ENCODE assay signal across 12 mouse cellular contexts in the genomic region with DNA sequence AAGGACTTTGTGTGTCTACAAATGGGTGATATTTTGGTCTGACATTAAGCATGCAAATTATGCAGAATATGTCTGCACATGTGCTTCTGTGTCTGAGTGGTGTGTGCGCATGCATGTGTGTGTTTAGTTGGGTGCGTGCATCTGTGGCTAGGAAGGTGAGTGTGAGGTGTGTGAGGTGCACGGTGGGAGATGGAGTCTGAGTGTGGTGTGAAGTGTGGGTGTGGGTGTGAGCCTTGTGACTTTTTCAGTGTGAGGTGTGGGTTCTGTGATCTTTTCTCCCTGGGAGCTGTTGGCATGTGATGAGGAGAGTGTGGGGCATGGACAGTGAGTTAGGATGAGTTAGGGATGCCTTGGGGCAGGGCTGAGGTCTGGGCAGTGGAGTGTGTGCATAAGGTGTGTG. TPM values are rescaled to one million over a fixed set of nuclear protein-coding genes. Genes with fewer than 3 reads are reported as not detected.
DNase-seq lines count a peak whose midpoint lies in the region; ATAC-seq and TF ChIP-seq lines count a peak whose summit lies in the region.
"Had no signal": no experiment of that assay in that cellular context is flagged by ENCODE, and none has a peak within 500 bp of the region (broad histone marks: within the 10 kb centered on the region; RNA-seq: fewer than 3 reads in every experiment).

No protein-coding gene starts in this region.

- peak overlapping the region; percentile 76 for H3K27ac ChIP-seq in gastrocnemius, adult 2 months
- H3K27ac ChIP-seq in lung, embryonic 14.5 days (ENCODE audit: low read depth) = no peak overlapping the region
- H3K27ac ChIP-seq in intestine, embryonic 16.5 days (ENCODE audit: low read length) = no peak overlapping the region
- H3K27ac ChIP-seq: liver, embryonic 14.5 days had no signal

- intact Hi-C loops in gastrocnemius, adult 2 months (cut with DNase I) = no loop called here

- H3K4me3 ChIP-seq in gastrocnemius, adult 2 months = peak overlapping the region; percentile 69
- no peak overlapping the region for H3K4me3 ChIP-seq in lung, embryonic 14.5 days (ENCODE audit: low read depth, low read length)
- H3K4me3 ChIP-seq in intestine, embryonic 16.5 days (ENCODE audit: low read length) = peak overlapping the region; percentile 66

- no peaks in the 10 kb centered on the region for H3K4me1 ChIP-seq in lung, embryonic 14.5 days (ENCODE audit: insufficient read depth)
- no peaks in the 10 kb centered on the region; the same call in 1 of the 2 replicates for H3K4me1 ChIP-seq in intestine, embryonic 16.5 days (ENCODE audit: control insufficient read depth, insufficient read depth, low read length)

- H3K9ac ChIP-seq in lung, embryonic 14.5 days = no peak overlapping the region
- no peak overlapping the region for H3K9ac ChIP-seq in intestine, embryonic 16.5 days (ENCODE audit: low read depth, low read length)
- H3K9ac ChIP-seq: liver, embryonic 14.5 days had no signal

- peaks cover 16% of the 10 kb centered on the region; the same call in 1 of the 2 replicates for H3K27me3 ChIP-seq in lung, embryonic 14.5 days (ENCODE audit: insufficient read depth, low read length)
- peaks cover 17% of the 10 kb centered on the region; the same call in 1 of the 2 replicates for H3K27me3 ChIP-seq in intestine, embryonic 16.5 days (replicated peaks; ENCODE audit: control insufficient read depth, insufficient read depth, low read length)
- no peaks in the 10 kb centered on the region for H3K27me3 ChIP-seq in splenic B cell, adult 2 months (ENCODE audit: control insufficient read depth, insufficient read depth, low read length, poor library complexity, severe bottlenecking)

- H3K4me2 ChIP-seq in lung, embryonic 14.5 days = peak overlapping the region; percentile 99
- peak overlapping the region; percentile 4; the same call in 1 of the 2 replicates for H3K4me2 ChIP-seq in intestine, embryonic 16.5 days (ENCODE audit: low read depth, low read length)

- DNase-seq in gastrocnemius, adult 2 months = no peak
- DNase-seq in gastrocnemius, postnatal 10 days = no peak
- no peak for DNase-seq in lung, embryonic 14.5 days
- no peak for DNase-seq in lung, adult 18-20 months
- DNase-seq in splenic B cell, adult 2 months (ENCODE audit: low read depth, low spot score) = peak; percentile 52
- DNase-seq in ovary, adult 18-20 months (ENCODE audit: low spot score) = no peak
- no peak for DNase-seq in adrenal gland, postnatal 25 days
- DNase-seq: cerebellum, adult 8-10 months; thymus, postnatal 36 days had no signal

- no peaks in the 10 kb centered on the region for H3K36me3 ChIP-seq in lung, embryonic 14.5 days (ENCODE audit: insufficient read depth)
- no peaks in the 10 kb centered on the region for H3K36me3 ChIP-seq in intestine, embryonic 16.5 days (ENCODE audit: control insufficient read depth, insufficient read depth, low read length)
- no peaks in the 10 kb centered on the region for H3K36me3 ChIP-seq in splenic B cell, adult 2 months (ENCODE audit: control insufficient read depth, insufficient read depth, low read length, poor library complexity, severe bottlenecking)

- WGBS in lung, embryonic 14.5 days = 79% methylated on average over 3 of the region's 3 CpGs
- WGBS in intestine, embryonic 16.5 days = 92% methylated on average over 3 of the region's 3 CpGs

- H3K9me3 ChIP-seq in lung, embryonic 14.5 days (ENCODE audit: low read depth, low read length) = no peaks in the 10 kb centered on the region
- no peaks in the 10 kb centered on the region for H3K9me3 ChIP-seq in intestine, embryonic 16.5 days (ENCODE audit: control insufficient read depth, low read length)

- TF ChIP-seq CTCF in gastrocnemius, adult 2 months (IDR thresholded peaks at IDR 0.05) = no peak
- no peak for TF ChIP-seq CTCF in lung, embryonic 14.5 days (IDR thresholded peaks at IDR 0.05; ENCODE audit: low read depth)

- ATAC-seq in lung, embryonic 14.5 days (ENCODE audit: insufficient read depth) = no peak
- ATAC-seq in intestine, embryonic 16.5 days = no peak
- ATAC-seq: Patski had no signal

RNA-seq across cellular contexts. Expression of a gene that starts 31.8 kb away (rescaled TPM):
- total RNA-seq in gastrocnemius, adult 2 months (2021) = 10 to 100 TPM; 21.2 to 28.5 TPM
- 10 to 100 TPM; 48.2 to 48.4 TPM for total RNA-seq in gastrocnemius, postnatal 10 days (2021)
- 14.3 and 29.3 TPM in 2 replicates for polyA plus RNA-seq in lung, embryonic 14.5 days (2014; fragmentation: Nextera tagmentation; extraction: Ambion mirVana)
- polyA plus RNA-seq in intestine, embryonic 16.5 days (2015; fragmentation: Nextera tagmentation; extraction: Ambion mirVana) = 23.0 and 23.5 TPM in 2 replicates
- 161 and 169 TPM in 2 replicates for total RNA-seq in adrenal gland, postnatal 25 days (2021)

RNA-seq across cellular contexts. Expression of a gene that starts 42.6 kb away (rescaled TPM):
- total RNA-seq in gastrocnemius, adult 2 months (2021) = not detected
- 1 to 10 TPM in 1 of 2 experiments, not detected in 1; 4.7 TPM for total RNA-seq in gastrocnemius, postnatal 10 days (2021)
- 12.2 TPM in 1 of 2 replicates, not detected in the other for polyA plus RNA-seq in lung, embryonic 14.5 days (2014; fragmentation: Nextera tagmentation; extraction: Ambion mirVana)
- not detected in 2 replicates for polyA plus RNA-seq in intestine, embryonic 16.5 days (2015; fragmentation: Nextera tagmentation; extraction: Ambion mirVana)
- 4.2 TPM in 1 of 2 replicates, not detected in the other for total RNA-seq in adrenal gland, postnatal 25 days (2021)
- polyA plus RNA-seq: liver, embryonic 14.5 days had no signal
